ENCODE assay signal across 8 mouse cellular contexts in genomic region chr10:99269704-99270103, GRCm38 (mm10). TPM values are rescaled to one million over a fixed set of nuclear protein-coding genes. Genes with fewer than 3 reads are reported as not detected.
A peak's percentile ranks its signal among the peaks of the same experiment; 100 is the strongest.
DNase-seq lines count a peak whose midpoint lies in the region; ATAC-seq and TF ChIP-seq lines count a peak whose summit lies in the region.
"Had no signal": no experiment of that assay in that cellular context is flagged by ENCODE, and none has a peak within 500 bp of the region (broad histone marks: within the 10 kb centered on the region; RNA-seq: fewer than 3 reads in every experiment).

No protein-coding gene starts in this region.

- TF ChIP-seq CTCF in kidney, postnatal 0 days (IDR thresholded peaks at IDR 0.05; ENCODE audit: low read depth): no peak
- TF ChIP-seq CTCF in bone marrow, adult 2 months (IDR thresholded peaks at IDR 0.05; ENCODE audit: control insufficient read depth, insufficient read depth, low read length): no peak

- H3K4me2 ChIP-seq in kidney, postnatal 0 days (ENCODE audit: low read length): no peak overlapping the region
- no peak overlapping the region for H3K4me2 ChIP-seq in embryonic facial prominence, embryonic 13.5 days
- no peak overlapping the region for H3K4me2 ChIP-seq in limb, embryonic 15.5 days

- WGBS in kidney, postnatal 0 days: 52% methylated on average over 6 of the region's 6 CpGs
- WGBS in bone marrow, adult 2 months: 67% methylated on average over 6 of the region's 6 CpGs
- 48% methylated on average over 6 of the region's 6 CpGs for WGBS in embryonic facial prominence, embryonic 13.5 days
- 45% methylated on average over 6 of the region's 6 CpGs for WGBS in limb, embryonic 15.5 days

- H3K4me1 ChIP-seq in kidney, postnatal 0 days (replicated peaks; ENCODE audit: insufficient read depth, low read length): peaks cover 16% of the 10 kb centered on the region; the same call in 1 of the 2 replicates
- H3K4me1 ChIP-seq in bone marrow, adult 2 months (ENCODE audit: control insufficient read depth, insufficient read depth, low read length): peaks cover 5% of the 10 kb centered on the region
- H3K4me1 ChIP-seq in embryonic facial prominence, embryonic 13.5 days: peaks cover 44% of the 10 kb centered on the region
- H3K4me1 ChIP-seq in limb, embryonic 15.5 days: peaks cover 42% of the 10 kb centered on the region

- no peak for TF ChIP-seq POLR2A in bone marrow, adult 2 months (IDR thresholded peaks at IDR 0.05; ENCODE audit: borderline replicate concordance, control insufficient read depth, low read depth, low read length)

- no peak overlapping the region for H3K4me3 ChIP-seq in kidney, postnatal 0 days (replicated peaks; ENCODE audit: low read depth, low read length)
- H3K4me3 ChIP-seq in bone marrow, adult 2 months (replicated peaks; ENCODE audit: control insufficient read depth, low read depth, low read length): no peak overlapping the region
- no peak overlapping the region for H3K4me3 ChIP-seq in embryonic facial prominence, embryonic 13.5 days
- H3K4me3 ChIP-seq in limb, embryonic 15.5 days: no peak overlapping the region

- 0 out of 2 replicates have a peak, but pooled peaks cover 6% of the 10 kb centered on the region for H3K36me3 ChIP-seq in kidney, postnatal 0 days (ENCODE audit: insufficient read depth, low read length)
- peaks cover 5% of the 10 kb centered on the region; the same call in 1 of the 2 replicates for H3K36me3 ChIP-seq in embryonic facial prominence, embryonic 13.5 days
- no peaks in the 10 kb centered on the region for H3K36me3 ChIP-seq in limb, embryonic 15.5 days

- no peaks in the 10 kb centered on the region for H3K9me3 ChIP-seq in kidney, postnatal 0 days (replicated peaks; ENCODE audit: low read length)
- no peaks in the 10 kb centered on the region for H3K9me3 ChIP-seq in embryonic facial prominence, embryonic 13.5 days
- no peaks in the 10 kb centered on the region for H3K9me3 ChIP-seq in limb, embryonic 15.5 days

- no peak for ATAC-seq in kidney, postnatal 0 days (replicated peaks; ENCODE audit: low FRiP score, low read depth)
- ATAC-seq in embryonic facial prominence, embryonic 13.5 days (ENCODE audit: insufficient number of reproducible peaks, insufficient read depth, low FRiP score, low TSS enrichment, low read depth): no peak
- no peak for ATAC-seq in limb, embryonic 15.5 days (ENCODE audit: insufficient number of reproducible peaks, low FRiP score, low TSS enrichment, low read depth)

- H3K9ac ChIP-seq in kidney, postnatal 0 days (ENCODE audit: low read depth, low read length): no peak overlapping the region
- no peak overlapping the region for H3K9ac ChIP-seq in embryonic facial prominence, embryonic 13.5 days
- no peak overlapping the region for H3K9ac ChIP-seq in limb, embryonic 15.5 days

- H3K27ac ChIP-seq in kidney, postnatal 0 days: peak overlapping the region; percentile 77; the same call in 1 of the 2 replicates
- H3K27ac ChIP-seq in bone marrow, adult 2 months (ENCODE audit: control insufficient read depth, insufficient read depth, low read depth, low read length, poor library complexity): peak overlapping the region; percentile 68
- H3K27ac ChIP-seq in embryonic facial prominence, embryonic 13.5 days: peak overlapping the region; percentile 76; the same call in 1 of the 2 replicates
- H3K27ac ChIP-seq in limb, embryonic 15.5 days: peak overlapping the region; percentile 62; the same call in 1 of the 2 replicates

- no peaks in the 10 kb centered on the region for H3K27me3 ChIP-seq in kidney, postnatal 0 days (ENCODE audit: insufficient read depth, low read length)
- no peaks in the 10 kb centered on the region; the same call in 1 of the 2 replicates for H3K27me3 ChIP-seq in embryonic facial prominence, embryonic 13.5 days
- no peaks in the 10 kb centered on the region for H3K27me3 ChIP-seq in limb, embryonic 15.5 days

- no peak for DNase-seq in kidney, postnatal 0 days (ENCODE audit: low spot score)
- no peak for DNase-seq in kidney, postnatal 36 days
- no peak for DNase-seq in cerebellum, adult 18-20 months
- DNase-seq in ovary, postnatal 14 days (ENCODE audit: low spot score): no peak
- DNase-seq: cerebellum, adult 11-12 months had no signal

RNA-seq across cellular contexts. Expression of gene Dusp6, which starts 6.7 kb away (rescaled TPM):
- polyA plus RNA-seq in kidney, postnatal 0 days (2015; fragmentation: Nextera tagmentation; extraction: Ambion mirVana): 70.2 and 73.4 TPM in 2 replicates
- polyA plus RNA-seq in bone marrow, adult 2 months (2011; ENCODE audit: insufficient read depth, insufficient read length, low replicate concordance, missing spikeins): 19.3 and 43.1 TPM in 2 replicates
- 61.9 and 73.3 TPM in 2 replicates for polyA plus RNA-seq in embryonic facial prominence, embryonic 13.5 days (2015; fragmentation: Nextera tagmentation; extraction: Ambion mirVana)
- polyA plus RNA-seq in limb, embryonic 15.5 days (2015; fragmentation: Nextera tagmentation; extraction: Ambion mirVana): 66.8 and 71.9 TPM in 2 replicates
